In genomic region chr16:5537286-5538204, GRCm38 (mm10) we compare ENCODE assay signal across 8 mouse cellular contexts.
DNase-seq lines count a peak whose midpoint lies in the region; ATAC-seq and TF ChIP-seq lines count a peak whose summit lies in the region.

No protein-coding gene starts in this region.

- H3K4me2 ChIP-seq in intestine, embryonic 16.5 days (ENCODE audit: low read depth, low read length), result no peak overlapping the region

- H3K4me1 ChIP-seq in intestine, embryonic 16.5 days (ENCODE audit: control insufficient read depth, insufficient read depth, low read length), result no peaks in the 10 kb centered on the region

- WGBS in intestine, embryonic 16.5 days, result 52% methylated on average over 11 of the region's 11 CpGs

- intact Hi-C loops in gastrocnemius, adult 2 months (cut with DNase I), result no loop called here
- intact Hi-C loops in gastrocnemius, postnatal 14 days (cut with DNase I; ENCODE audit: low total_unique reads), result loop anchor here (10.0 kb wide), 1 partner anchor 63 kb away; no protein-coding TSS in a partner anchor

- H3K9me3 ChIP-seq in intestine, embryonic 16.5 days (ENCODE audit: control insufficient read depth, low read length), result no peaks in the 10 kb centered on the region

- no peak overlapping the region for H3K27ac ChIP-seq in gastrocnemius, adult 2 months
- H3K27ac ChIP-seq in intestine, embryonic 16.5 days (ENCODE audit: low read length), result no peak overlapping the region

- no peak overlapping the region for H3K9ac ChIP-seq in intestine, embryonic 16.5 days (ENCODE audit: low read depth, low read length)

- no peaks in the 10 kb centered on the region for H3K36me3 ChIP-seq in intestine, embryonic 16.5 days (ENCODE audit: control insufficient read depth, insufficient read depth, low read length)

- peak; percentile 58 for TF ChIP-seq CTCF in gastrocnemius, adult 2 months (IDR thresholded peaks at IDR 0.05)

- H3K4me3 ChIP-seq in gastrocnemius, adult 2 months, result no peak overlapping the region
- no peak overlapping the region for H3K4me3 ChIP-seq in intestine, embryonic 16.5 days (ENCODE audit: low read length)

- peak; percentile 30 for ATAC-seq in intestine, embryonic 16.5 days

- DNase-seq in gastrocnemius, adult 2 months, result no peak
- DNase-seq in gastrocnemius, postnatal 14 days, result no peak
- peak; percentile 35 for DNase-seq in thymus, postnatal 0 days (ENCODE audit: low spot score)
- DNase-seq in thymus, postnatal 10 days (ENCODE audit: low spot score in 2 of 2), result no peak
- DNase-seq in yolk sac, embryonic 10.5 days (ENCODE audit: low spot score), result peak; percentile 38
- DNase-seq in natural killer cell, adult 2 months (ENCODE audit: low spot score in 2 of 2), result no peak
- no peak for DNase-seq in left cerebral cortex, adult 8-10 months (ENCODE audit: low spot score in 2 of 2)

- no peaks in the 10 kb centered on the region for H3K27me3 ChIP-seq in intestine, embryonic 16.5 days (replicated peaks; ENCODE audit: control insufficient read depth, insufficient read depth, low read length)

Comparison
In these comparisons a context has a peak if more than half of its experiments do, and no peak if none do; other contexts are left out.
1. DNase-seq: peak in thymus, postnatal 0 days (single experiment) and yolk sac, embryonic 10.5 days (single experiment); none in gastrocnemius, adult 2 months (single experiment), gastrocnemius, postnatal 14 days (single experiment), thymus, postnatal 10 days (0 of 2), natural killer cell, adult 2 months (0 of 2) and left cerebral cortex, adult 8-10 months (0 of 2).